Mouse (Mus musculus): ENCODE measurements around the gene Gm10160.

DNA sequence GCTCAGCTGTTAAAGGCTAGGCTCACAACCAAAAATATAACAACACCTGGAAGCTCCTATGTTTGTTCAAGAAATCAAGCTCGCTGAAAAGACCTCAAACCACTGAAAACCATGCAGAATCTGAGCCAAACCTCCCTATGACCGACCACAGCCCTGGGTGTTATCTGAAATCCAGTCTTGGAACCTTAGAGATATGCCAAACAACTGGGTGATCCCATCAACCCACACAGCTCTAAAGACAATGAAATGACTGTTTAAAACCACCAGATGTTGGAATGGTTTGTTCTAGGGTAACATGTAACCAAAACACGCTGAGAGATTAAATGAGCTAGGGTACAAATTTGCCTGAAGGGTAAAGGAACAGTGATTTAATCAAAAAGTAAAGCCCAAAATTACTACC lies 30.7 kb downstream of the Gm10160 start:
- TF ChIP-seq GATA1 (IDR thresholded peaks at IDR 0.05; ENCODE audit: borderline replicate concordance, low read length) (no peak), FLI1 (IDR thresholded peaks at IDR 0.05; ENCODE audit: low read length) (no peak)

All from megakaryocyte, embryonic 14.5 days (primary cell).